ENCODE assay signal across 8 mouse cellular contexts in genomic region chr4:43560976-43561375, GRCm38 (mm10). TPM values are rescaled to one million over a fixed set of nuclear protein-coding genes. Genes with fewer than 3 reads are reported as not detected.
DNase-seq lines count a peak whose midpoint lies in the region; ATAC-seq lines count a peak whose summit lies in the region.

No protein-coding gene starts in this region.

- H3K4me1 ChIP-seq in lung, embryonic 16.5 days (replicated peaks; ENCODE audit: control insufficient read depth, insufficient read depth, low read length) = peaks cover 55% of the 10 kb centered on the region
- H3K4me1 ChIP-seq in embryonic facial prominence, embryonic 15.5 days = peaks cover 55% of the 10 kb centered on the region
- H3K4me1 ChIP-seq in limb, embryonic 12.5 days (replicated peaks) = peaks cover 52% of the 10 kb centered on the region
- H3K4me1 ChIP-seq in stomach, embryonic 14.5 days (ENCODE audit: control insufficient read depth, insufficient read depth, low read length) = peaks cover 48% of the 10 kb centered on the region

- DNase-seq in lung, postnatal 10 days = no peak
- no peak for DNase-seq in layer of hippocampus, adult 9-11 months
- no peak for DNase-seq in cerebellum, adult 11-12 months
- DNase-seq in layer of hippocampus, adult 9-10 months (ENCODE audit: low spot score) = no peak

- H3K4me2 ChIP-seq in lung, embryonic 16.5 days (ENCODE audit: low read depth, low read length) = peak overlapping the region; percentile 81
- H3K4me2 ChIP-seq in embryonic facial prominence, embryonic 15.5 days (replicated peaks) = peak overlapping the region; percentile 84
- H3K4me2 ChIP-seq in limb, embryonic 12.5 days = peak overlapping the region; percentile 86
- H3K4me2 ChIP-seq in stomach, embryonic 14.5 days (replicated peaks; ENCODE audit: low read depth, low read length) = peak overlapping the region; percentile 82

- no peaks in the 10 kb centered on the region for H3K27me3 ChIP-seq in lung, embryonic 16.5 days (ENCODE audit: control insufficient read depth, insufficient read depth, low read depth, low read length)
- H3K27me3 ChIP-seq in embryonic facial prominence, embryonic 15.5 days = no peaks in the 10 kb centered on the region
- H3K27me3 ChIP-seq in limb, embryonic 12.5 days = no peaks in the 10 kb centered on the region
- no peaks in the 10 kb centered on the region for H3K27me3 ChIP-seq in stomach, embryonic 14.5 days (ENCODE audit: control insufficient read depth, insufficient read depth, low read length)

- 7% methylated on average over 2 of the region's 2 CpGs for WGBS in lung, embryonic 16.5 days
- 19% methylated on average over 2 of the region's 2 CpGs for WGBS in embryonic facial prominence, embryonic 15.5 days
- 21% methylated on average over 2 of the region's 2 CpGs for WGBS in limb, embryonic 12.5 days
- WGBS in stomach, embryonic 14.5 days = 24% methylated on average over 2 of the region's 2 CpGs

- H3K9ac ChIP-seq in lung, embryonic 16.5 days (ENCODE audit: low read length) = peak overlapping the region; percentile 96
- peak overlapping the region; percentile 89; the same call in 1 of the 2 replicates for H3K9ac ChIP-seq in embryonic facial prominence, embryonic 15.5 days
- H3K9ac ChIP-seq in limb, embryonic 12.5 days (replicated peaks) = peak overlapping the region; percentile 92
- H3K9ac ChIP-seq in stomach, embryonic 14.5 days (replicated peaks; ENCODE audit: low read depth, low read length) = peak overlapping the region; percentile 92; the same call in 1 of the 2 replicates

- no peak for ATAC-seq in lung, embryonic 16.5 days (ENCODE audit: low read depth)
- no peak for ATAC-seq in embryonic facial prominence, embryonic 15.5 days (ENCODE audit: insufficient number of reproducible peaks, low FRiP score, low TSS enrichment, low read depth)
- no peak for ATAC-seq in limb, embryonic 12.5 days (ENCODE audit: insufficient number of reproducible peaks, insufficient read depth, low FRiP score, low TSS enrichment, low read depth)
- ATAC-seq in stomach, embryonic 14.5 days (ENCODE audit: insufficient number of reproducible peaks, insufficient read depth, low FRiP score, low read depth) = no peak

- peak overlapping the region; percentile 88 for H3K4me3 ChIP-seq in lung, embryonic 16.5 days (ENCODE audit: low read length)
- H3K4me3 ChIP-seq in embryonic facial prominence, embryonic 15.5 days (replicated peaks) = peak overlapping the region; percentile 95
- peak overlapping the region; percentile 92 for H3K4me3 ChIP-seq in limb, embryonic 12.5 days (replicated peaks)
- H3K4me3 ChIP-seq in stomach, embryonic 14.5 days (ENCODE audit: low read depth, low read length) = peak overlapping the region; percentile 82

- peak overlapping the region; percentile 100 for H3K27ac ChIP-seq in lung, embryonic 16.5 days (ENCODE audit: low read length)
- no peak overlapping the region; the same call in 1 of the 2 replicates for H3K27ac ChIP-seq in embryonic facial prominence, embryonic 15.5 days (replicated peaks)
- 0 out of 2 replicates have a peak overlapping the region, but pooled peaks have one; percentile 5 for H3K27ac ChIP-seq in limb, embryonic 12.5 days
- peak overlapping the region; percentile 100; the same call in 1 of the 2 replicates for H3K27ac ChIP-seq in stomach, embryonic 14.5 days (ENCODE audit: low read length)

- peaks cover 18% of the 10 kb centered on the region for H3K36me3 ChIP-seq in lung, embryonic 16.5 days (ENCODE audit: control insufficient read depth, insufficient read depth, low read length)
- H3K36me3 ChIP-seq in embryonic facial prominence, embryonic 15.5 days = peaks cover 26% of the 10 kb centered on the region
- H3K36me3 ChIP-seq in limb, embryonic 12.5 days = peaks cover 32% of the 10 kb centered on the region
- H3K36me3 ChIP-seq in stomach, embryonic 14.5 days (ENCODE audit: control insufficient read depth, insufficient read depth, low read length) = peaks cover 27% of the 10 kb centered on the region

- H3K9me3 ChIP-seq in lung, embryonic 16.5 days (ENCODE audit: control insufficient read depth, low read length) = no peaks in the 10 kb centered on the region
- no peaks in the 10 kb centered on the region for H3K9me3 ChIP-seq in embryonic facial prominence, embryonic 15.5 days (replicated peaks)
- no peaks in the 10 kb centered on the region for H3K9me3 ChIP-seq in limb, embryonic 12.5 days
- H3K9me3 ChIP-seq in stomach, embryonic 14.5 days (ENCODE audit: control insufficient read depth, low read depth, low read length) = no peaks in the 10 kb centered on the region

RNA-seq across cellular contexts. Expression of gene Creb3, which starts 1.2 kb away (rescaled TPM):
- 69.5 and 70.9 TPM in 2 replicates for polyA plus RNA-seq in lung, embryonic 16.5 days (2015; fragmentation: Nextera tagmentation; extraction: Ambion mirVana)
- 77.5 and 88.2 TPM in 2 replicates for polyA plus RNA-seq in embryonic facial prominence, embryonic 15.5 days (2015; fragmentation: Nextera tagmentation; extraction: Ambion mirVana)
- polyA plus RNA-seq in limb, embryonic 12.5 days (2016; fragmentation: Nextera tagmentation; extraction: Ambion mirVana) = 42.0 and 44.5 TPM in 2 replicates
- polyA plus RNA-seq in stomach, embryonic 14.5 days (2014; fragmentation: Nextera tagmentation; extraction: Ambion mirVana) = 56.2 and 69.8 TPM in 2 replicates

RNA-seq across cellular contexts. Expression of gene Tln1, which starts 1.5 kb away (rescaled TPM):
- 68.7 and 84.9 TPM in 2 replicates for polyA plus RNA-seq in lung, embryonic 16.5 days (2015; fragmentation: Nextera tagmentation; extraction: Ambion mirVana)
- 55.8 and 60.9 TPM in 2 replicates for polyA plus RNA-seq in embryonic facial prominence, embryonic 15.5 days (2015; fragmentation: Nextera tagmentation; extraction: Ambion mirVana)
- polyA plus RNA-seq in limb, embryonic 12.5 days (2016; fragmentation: Nextera tagmentation; extraction: Ambion mirVana) = 62.2 and 67.4 TPM in 2 replicates
- polyA plus RNA-seq in stomach, embryonic 14.5 days (2014; fragmentation: Nextera tagmentation; extraction: Ambion mirVana) = 83.7 and 98.5 TPM in 2 replicates

RNA-seq across cellular contexts. Expression of gene Rgp1, which starts 17.5 kb away (rescaled TPM):
- polyA plus RNA-seq in lung, embryonic 16.5 days (2015; fragmentation: Nextera tagmentation; extraction: Ambion mirVana) = 23.1 and 25.0 TPM in 2 replicates
- 28.6 and 32.5 TPM in 2 replicates for polyA plus RNA-seq in embryonic facial prominence, embryonic 15.5 days (2015; fragmentation: Nextera tagmentation; extraction: Ambion mirVana)
- 36.6 and 42.5 TPM in 2 replicates for polyA plus RNA-seq in limb, embryonic 12.5 days (2016; fragmentation: Nextera tagmentation; extraction: Ambion mirVana)
- 41.0 and 44.5 TPM in 2 replicates for polyA plus RNA-seq in stomach, embryonic 14.5 days (2014; fragmentation: Nextera tagmentation; extraction: Ambion mirVana)

RNA-seq across cellular contexts. Expression of gene Gba2, which starts 17.7 kb away (rescaled TPM):
- 21.0 and 21.3 TPM in 2 replicates for polyA plus RNA-seq in lung, embryonic 16.5 days (2015; fragmentation: Nextera tagmentation; extraction: Ambion mirVana)
- 21.3 and 22.3 TPM in 2 replicates for polyA plus RNA-seq in embryonic facial prominence, embryonic 15.5 days (2015; fragmentation: Nextera tagmentation; extraction: Ambion mirVana)
- 32.0 and 34.7 TPM in 2 replicates for polyA plus RNA-seq in limb, embryonic 12.5 days (2016; fragmentation: Nextera tagmentation; extraction: Ambion mirVana)
- polyA plus RNA-seq in stomach, embryonic 14.5 days (2014; fragmentation: Nextera tagmentation; extraction: Ambion mirVana) = 13.8 and 14.4 TPM in 2 replicates

RNA-seq across cellular contexts. Expression of gene Msmp, which starts 23.3 kb away (rescaled TPM):
- 0.38 and 1.1 TPM in 2 replicates for polyA plus RNA-seq in lung, embryonic 16.5 days (2015; fragmentation: Nextera tagmentation; extraction: Ambion mirVana)
- 1.5 and 1.6 TPM in 2 replicates for polyA plus RNA-seq in embryonic facial prominence, embryonic 15.5 days (2015; fragmentation: Nextera tagmentation; extraction: Ambion mirVana)
- polyA plus RNA-seq in limb, embryonic 12.5 days (2016; fragmentation: Nextera tagmentation; extraction: Ambion mirVana) = 2.1 TPM in 1 of 2 replicates, not detected in the other
- 0.91 and 1.0 TPM in 2 replicates for polyA plus RNA-seq in stomach, embryonic 14.5 days (2014; fragmentation: Nextera tagmentation; extraction: Ambion mirVana)
